Mouse (Mus musculus) lung, embryonic 16.5 days (tissue): ENCODE measurements at regions not wholly inside any gene's neighbourhood (a gene's known extent, or its start where the extent isn't known, plus 50 kb on each side); places are given as distances from the start of the nearest gene placed in this dataset.
A peak's percentile ranks its signal among the peaks of the same experiment; 100 is the strongest.
"Not testable (repeated sequence)": the region's sequence is repeated elsewhere in the genome, so short reads cannot be mapped to it uniquely, and the experiment has no call there.

Source experiments
- ATAC-seq: fragments of 200-750 bp; cut with Nextera tagmentation; 2 replicates; pipeline ENCODE4 v1.8.0; 2017; ENCODE audit warnings: low read depth, mild to moderate bottlenecking, moderate library complexity
- H3K27ac ChIP-seq: fragments of 300-500 bp; sonication (generic); 2 replicates; pipeline ENCODE4 v1.5.1; 2014; ENCODE audit warnings: mild to moderate bottlenecking, control low read depth, low read length
- H3K27me3 ChIP-seq: fragments of 300-500 bp; sonication (generic); 2 replicates; pipeline ENCODE4 v1.6.1; 2014; ENCODE audit warnings: low read depth, low read length, mixed read lengths; ENCODE audit not compliant: control insufficient read depth, insufficient read depth
- H3K36me3 ChIP-seq: fragments of 300-500 bp; sonication (generic); 2 replicates; pipeline ENCODE4 v1.6.1; 2014; ENCODE audit warnings: low read length; ENCODE audit not compliant: control insufficient read depth, insufficient read depth
- H3K4me1 ChIP-seq: fragments of 300-500 bp; sonication (generic); replicated peaks from 2 replicates; pipeline ENCODE4 v1.6.1; 2014; ENCODE audit warnings: low read length, mixed read lengths; ENCODE audit not compliant: control insufficient read depth, insufficient read depth
- H3K4me2 ChIP-seq: fragments of 300-500 bp; sonication (generic); 2 replicates; pipeline ENCODE4 v1.6.1; 2014; ENCODE audit warnings: low read depth, low read length, control low read depth
- H3K4me3 ChIP-seq: fragments of 300-500 bp; sonication (generic); 2 replicates; pipeline ENCODE4 v1.5.1; 2014; ENCODE audit warnings: mild to moderate bottlenecking, low read length, control low read depth
- H3K9ac ChIP-seq: fragments of 300-500 bp; sonication (generic); 2 replicates; pipeline ENCODE4 v1.6.1; 2014; ENCODE audit warnings: low read length, control low read depth
- H3K9me3 ChIP-seq: fragments of 300-500 bp; sonication (generic); 2 replicates; pipeline ENCODE4 v1.6.1; 2016; ENCODE audit warnings: low read length; ENCODE audit not compliant: control insufficient read depth
- WGBS: fragments of 180-500 bp; shearing (Covaris S2); extraction: QIAGEN DNeasy Blood & Tissue Kit; methylation state at CpG from one replicate; pipeline ENCODE4 v1.1.7; 2014; 5-methylcytosine and 5-hydroxymethylcytosine counted together

- Histone ChIP-seq H3K4me3 (peak overlapping the region; percentile 60), H3K9ac (peak overlapping the region; percentile 63), H3K4me2 (peak overlapping the region; percentile 62), H3K27ac (peak overlapping the region; percentile 49; the same call in 1 of the 2 replicates)
- WGBS = 4% methylated on average over 10 of the region's 11 CpGs
- H3K9me3 ChIP-seq, H3K27me3 ChIP-seq, ATAC-seq, H3K4me1 ChIP-seq, H3K36me3 ChIP-seq: not testable (repeated sequence)
Observed at GRCm38 (mm10) chr17:17005267-17005666, 58.6 kb upstream of the Zfp960 start.
